Mouse (Mus musculus) retina, postnatal 7 days (tissue): ENCODE results near the gene Phactr2.

Source experiments
- DNase-seq: peaks from one replicate; pipeline ENCODE4 v3.0.0-alpha.2; 2012; ENCODE audit warnings: low read depth, low spot score

Gene Phactr2

DNA sequence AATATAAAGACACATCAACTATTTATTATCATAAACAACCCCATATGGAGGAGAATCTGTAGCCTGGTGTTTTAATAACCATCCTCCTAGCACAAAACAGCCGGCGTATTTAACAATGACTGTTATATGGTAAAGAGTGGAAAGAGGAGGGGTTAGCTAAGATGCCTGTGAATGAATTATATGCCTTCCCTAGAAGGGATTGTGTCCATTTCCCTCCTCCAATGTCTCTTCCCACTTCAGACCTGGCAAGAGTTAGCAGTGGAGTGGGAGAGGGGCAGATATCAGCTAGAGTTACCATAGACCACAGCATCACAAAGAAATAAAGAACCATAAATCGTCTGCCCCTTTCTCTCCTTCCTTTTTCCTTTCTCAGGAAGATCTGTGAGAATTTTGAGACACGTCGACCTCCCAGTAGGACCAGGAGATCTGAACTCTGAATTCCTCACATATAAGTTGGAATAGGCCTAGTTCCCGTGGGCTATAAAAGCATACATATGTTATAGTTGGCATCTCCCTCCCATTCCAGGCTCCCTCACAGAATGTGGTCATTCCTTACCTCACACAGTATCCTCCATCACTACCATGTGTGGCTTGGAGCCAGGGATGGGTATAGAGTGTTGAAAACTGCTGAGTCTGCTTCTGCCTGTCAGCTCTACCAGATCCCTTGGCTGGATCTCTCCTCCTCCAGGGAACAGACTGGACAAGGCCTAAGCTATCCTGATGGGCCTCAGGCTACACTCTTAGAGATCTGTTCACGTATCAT lies 25.7 kb downstream of the Phactr2 start:
- DNase-seq: no peak

DNA sequence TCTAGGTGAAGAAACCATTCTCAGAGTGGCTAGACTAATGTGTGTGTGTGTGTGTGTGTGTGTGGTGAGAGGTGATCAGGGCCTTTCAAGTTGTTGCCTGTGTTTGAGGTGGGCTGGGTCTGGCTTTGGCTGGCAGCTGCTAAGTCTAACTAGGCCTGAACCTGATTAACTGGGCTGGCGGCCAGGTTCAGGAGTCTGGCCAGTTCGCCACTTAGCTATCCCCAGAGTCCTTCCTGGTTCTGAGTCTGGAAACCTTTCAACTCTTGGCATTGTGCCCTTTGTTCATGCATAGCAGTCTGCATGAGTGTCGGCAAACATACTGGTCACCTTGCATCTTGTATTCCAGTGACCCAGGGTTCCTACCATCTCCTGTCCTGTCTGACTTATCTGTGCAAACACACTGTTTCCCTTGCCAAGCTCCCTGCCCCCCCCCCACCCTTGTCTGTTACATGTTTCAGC lies 27.4 kb downstream of the Phactr2 start:
- no peak for DNase-seq

- no peak for DNase-seq
Measured at GRCm38 (mm10) chr10:13444257-13444656, 30.0 kb downstream of the Phactr2 start.

- DNase-seq: no peak
Measured at GRCm38 (mm10) chr10:13443647-13444046, 30.6 kb downstream of the Phactr2 start.

GRCm38 (mm10) chr10:13440292-13440691 lies 33.9 kb downstream of the Phactr2 start:
- no peak for DNase-seq

DNA sequence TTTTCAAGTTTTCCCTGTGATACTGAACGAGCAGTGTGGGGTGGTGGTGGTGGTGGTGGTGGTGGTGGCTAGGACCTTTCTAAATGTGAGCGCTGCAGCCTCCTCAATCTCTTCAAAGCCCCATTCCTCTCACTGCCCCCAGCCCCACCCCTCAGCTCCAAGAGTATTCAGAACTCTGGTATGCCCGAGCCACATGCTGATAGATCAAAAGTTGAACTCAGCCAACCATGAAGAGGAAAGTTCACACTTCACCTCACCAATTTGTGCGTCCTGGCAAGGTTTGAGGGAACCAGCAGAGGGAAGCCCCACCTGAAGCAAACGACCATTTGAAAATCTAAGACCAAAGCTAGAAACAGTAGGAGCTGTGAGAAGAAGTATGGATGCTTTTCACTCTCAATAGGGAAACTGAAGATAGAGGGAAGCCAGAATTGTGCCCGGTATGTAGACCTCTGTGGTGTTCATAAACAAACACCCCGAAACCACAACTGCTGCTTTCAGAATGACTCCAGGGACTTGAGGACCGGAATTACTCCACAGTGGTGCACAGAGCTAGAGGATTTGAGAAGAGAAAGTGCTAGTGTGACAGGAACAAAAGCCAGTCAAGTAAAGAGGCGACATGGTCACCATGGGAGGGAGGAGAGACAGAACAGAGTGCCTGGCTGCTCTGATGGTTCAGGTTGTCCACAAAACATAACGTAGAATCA lies 35.9 kb downstream of the Phactr2 start:
- no peak for DNase-seq

GRCm38 (mm10) chr10:13437011-13437410 lies 37.2 kb downstream of the Phactr2 start:
- DNase-seq: no peak

DNA sequence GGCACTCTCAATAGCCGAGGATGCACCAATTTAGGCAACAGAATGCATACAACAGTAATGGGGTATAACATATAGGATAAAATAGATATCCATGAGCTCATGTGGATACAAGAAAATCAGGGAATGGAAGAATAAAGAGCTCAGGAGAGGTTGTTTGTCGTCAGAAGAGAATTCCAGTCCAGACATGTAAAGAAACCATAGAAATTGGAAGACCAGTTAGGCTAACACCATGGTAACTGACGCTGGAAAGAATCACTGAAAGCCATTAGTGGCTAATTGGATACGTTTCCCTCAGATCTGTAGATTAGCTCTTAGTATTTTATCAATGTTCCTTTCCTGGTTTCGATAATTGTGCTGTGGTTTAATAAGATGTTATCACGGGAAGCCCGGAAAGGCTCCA lies 41.2 kb downstream of the Phactr2 start:
- no peak for DNase-seq

- no peak for DNase-seq
Measured at GRCm38 (mm10) chr10:13431641-13432540, 42.3 kb downstream of the Phactr2 start.

- DNase-seq: peak; percentile 54
Measured at GRCm38 (mm10) chr10:13429766-13430165, 44.4 kb downstream of the Phactr2 start.

DNA sequence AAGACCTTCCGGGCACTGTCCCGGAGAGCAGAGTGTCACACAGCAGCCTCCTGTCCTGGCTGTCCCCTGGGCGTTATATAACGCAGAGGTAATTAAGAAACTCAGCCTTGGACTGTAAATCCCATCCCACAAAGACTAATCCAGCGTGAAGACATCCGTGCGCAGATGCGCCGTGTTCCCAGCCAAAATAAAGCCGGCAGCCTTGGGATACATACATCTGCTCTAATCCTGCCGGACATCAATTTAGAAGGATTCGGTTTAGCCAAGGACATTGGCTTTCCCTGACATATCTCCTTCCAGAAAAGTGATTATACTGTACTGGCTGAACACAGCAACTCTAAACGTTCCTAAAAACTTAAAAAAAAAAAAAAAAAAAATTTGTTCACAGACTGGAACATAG lies 45.0 kb downstream of the Phactr2 start:
- no peak for DNase-seq

GRCm38 (mm10) chr10:13428536-13428935 lies 45.7 kb downstream of the Phactr2 start:
- no peak for DNase-seq

DNA sequence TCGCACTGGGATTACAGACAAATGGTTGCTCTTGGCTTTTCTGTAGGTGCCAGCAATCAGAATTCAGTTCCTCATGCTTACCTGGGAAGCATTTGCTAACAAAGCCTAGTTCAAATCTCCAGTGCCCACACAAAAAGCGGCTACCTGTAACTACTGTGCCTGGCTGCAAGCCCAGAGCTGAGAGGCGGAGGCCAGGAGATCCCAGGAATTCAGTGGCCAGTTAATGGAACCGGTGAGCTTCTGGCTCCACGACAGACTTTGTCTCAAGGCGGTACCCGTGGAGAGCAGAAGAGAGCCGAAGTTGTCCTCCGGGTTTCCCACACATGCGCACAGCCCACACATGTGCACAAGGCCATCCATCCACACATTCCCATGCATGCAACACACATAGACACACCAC lies 46.6 kb downstream of the Phactr2 start:
- DNase-seq: no peak

GRCm38 (mm10) chr10:13425198-13425597 lies 49.0 kb downstream of the Phactr2 start:
- DNase-seq: no peak

GRCm38 (mm10) chr10:13424508-13424907 lies 49.7 kb downstream of the Phactr2 start:
- no peak for DNase-seq

DNA sequence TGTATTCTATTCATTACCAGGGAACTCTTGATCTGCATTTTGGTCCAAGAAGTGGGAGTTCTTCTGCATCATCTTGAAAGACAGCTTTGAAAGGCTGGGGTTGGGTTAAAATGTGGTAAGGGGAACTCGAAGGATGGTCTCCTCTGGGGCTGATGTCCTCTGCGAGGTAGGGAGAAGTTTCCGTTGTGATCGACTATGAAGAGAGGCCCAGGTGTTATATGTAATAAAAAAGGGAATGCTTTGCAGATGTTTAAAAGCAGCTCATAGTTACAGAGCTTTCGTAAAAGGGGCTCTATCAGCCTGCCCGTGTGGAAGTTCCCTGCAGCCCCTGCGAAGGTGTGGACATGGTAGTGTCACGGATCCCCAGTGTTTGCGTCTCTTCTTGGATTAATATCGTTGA lies 50.2 kb downstream of the Phactr2 start:
- DNase-seq: no peak

- DNase-seq: no peak
Measured at GRCm38 (mm10) chr10:13422121-13422520, 52.1 kb downstream of the Phactr2 start.

DNA sequence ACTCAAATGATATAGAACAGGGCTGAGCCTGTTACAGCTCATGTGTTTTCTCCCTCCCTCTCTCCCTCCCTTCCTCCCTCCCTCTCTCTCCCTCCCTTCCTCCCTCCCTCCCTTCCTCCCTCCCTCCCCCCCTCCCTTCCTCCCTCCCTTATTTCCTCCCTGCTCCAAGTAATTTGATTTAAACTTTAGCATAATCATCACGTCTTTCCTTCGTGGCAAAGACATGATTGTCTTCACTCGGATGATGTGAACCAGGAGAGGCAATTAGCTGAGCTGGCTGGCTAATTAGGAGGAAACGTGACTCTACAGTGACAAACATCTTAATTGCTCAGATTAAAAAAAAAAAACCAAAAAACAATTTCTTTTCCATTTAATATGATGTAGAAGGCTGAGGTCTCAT lies 55.0 kb downstream of the Phactr2 start:
- DNase-seq: no peak

DNA sequence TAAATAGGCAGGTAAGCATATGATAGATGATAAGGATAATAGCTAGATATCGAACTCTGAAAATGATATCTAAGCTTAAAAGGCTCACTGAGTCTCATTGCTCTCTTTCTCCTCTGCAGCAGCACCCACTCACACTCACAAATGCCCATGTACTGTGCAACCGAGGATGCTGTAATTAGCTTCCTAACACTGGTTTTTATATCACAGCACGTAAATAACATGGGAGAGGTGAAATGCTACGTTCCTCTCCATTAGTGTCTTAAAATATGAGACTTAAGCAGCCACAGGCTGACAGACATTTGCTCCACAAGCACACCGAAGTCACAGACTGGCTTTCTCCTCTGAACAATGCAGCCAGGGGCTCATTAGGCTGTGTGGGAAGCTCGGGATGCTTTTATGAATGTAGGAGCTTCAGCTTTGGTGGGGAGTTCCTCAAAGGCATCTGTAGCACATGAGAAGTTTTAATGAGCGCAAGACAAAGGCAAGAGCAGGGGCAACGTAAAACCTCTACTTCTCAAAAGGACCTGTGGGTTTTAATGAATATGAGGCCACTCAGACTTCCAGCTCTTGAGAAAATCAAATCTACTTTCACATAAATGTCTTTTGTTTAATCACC lies 58.6 kb downstream of the Phactr2 start:
- no peak for DNase-seq

- DNase-seq: no peak
Measured at GRCm38 (mm10) chr10:13412202-13412923, 61.8 kb downstream of the Phactr2 start.

- DNase-seq: no peak
Measured at GRCm38 (mm10) chr10:13411056-13411455, 63.2 kb downstream of the Phactr2 start.
